Mouse (Mus musculus): ENCODE data around the gene Aifm1.

- no peak for TF ChIP-seq CTCF (IDR thresholded peaks at IDR 0.05; ENCODE audit: low read depth, low read length)
- TF ChIP-seq TAL1 (conservative IDR thresholded peaks at IDR 0.05; ENCODE audit: low read depth, low read length) = no peak
- TF ChIP-seq GATA1 (IDR thresholded peaks at IDR 0.05; ENCODE audit: borderline replicate concordance, low read length) = no peak
Observed at GRCm38 (mm10) chrX:48461006-48461405, 52.4 kb downstream of the Aifm1 start.

Data from G1E (cell line).